Mouse (Mus musculus) lung, adult 2 months (tissue): ENCODE measurements around the gene Ern1.

Experiments used
- CTCF ChIP-seq: fragments of 200-500 bp; IDR thresholded peaks from 2 replicates; pipeline ENCODE4 v1.5.1; 2011; ENCODE audit warnings: mild to moderate bottlenecking, low read length, control low read depth; ENCODE audit not compliant: insufficient read depth
- POLR2A ChIP-seq: fragments of 200-500 bp; IDR thresholded peaks from 2 replicates; pipeline ENCODE4 v1.6.1; 2011; ENCODE audit warnings: low read depth, mild to moderate bottlenecking, control low read depth, low read length, borderline replicate concordance; ENCODE audit errors: extremely low read depth

DNA sequence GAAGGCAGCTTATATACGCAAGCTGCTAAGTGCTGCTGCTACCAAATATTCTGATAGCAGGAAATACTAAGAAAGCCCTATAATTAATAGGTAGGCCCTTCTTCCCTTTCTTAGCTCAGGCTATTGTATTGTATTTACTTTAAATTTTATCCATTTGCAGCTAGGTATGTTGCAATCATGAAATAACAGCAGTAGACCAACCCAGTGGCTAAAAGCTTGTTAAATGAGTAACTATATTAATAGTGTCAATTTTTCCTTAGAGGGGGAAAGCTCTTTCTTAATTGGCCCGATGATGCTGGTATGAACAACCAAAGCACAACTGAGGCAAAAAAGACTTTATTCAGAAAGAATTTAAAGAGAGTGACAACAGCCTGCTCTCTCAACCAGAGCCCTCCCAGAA is 59.1 kb downstream of the Ern1 start:
- TF ChIP-seq POLR2A (no peak), CTCF (no peak)
